Mouse (Mus musculus) embryonic stem cell, embryonic (primary cell): ENCODE data around the gene Pllp.

Experiments
- CTCF ChIA-PET, 4 experiments: fragments of 300-600 bp in 2 of 4; fragments of 350-600 bp in 2 of 4; sonication (Branson Sonifier 250); formaldehyde crosslinking; loops; one replicate each; lab custom pipeline; 2022; ENCODE audit warnings: inconsistent platforms in 2 of 4; lab: Charles Lee
- POLR2A ChIA-PET, 4 experiments: fragments of 300-600 bp in 2 of 4; fragments of 350-600 bp in 2 of 4; sonication (Branson Sonifier 250); formaldehyde crosslinking; loops; one replicate each; lab custom pipeline; 2022; ENCODE audit warnings: antibody characterized with exemption in 4 of 4, inconsistent platforms in 1 of 4; lab: Charles Lee

The Pllp gene

GRCm38 (mm10) chr8:94705581-94706245 is 9.6 kb upstream of the Pllp start:
- ChIA-PET CTCF (interaction anchor here (0.8 to 1.7 kb wide), 7 partner anchors 97 to 212 kb away, joined by 3 to 6 read pairs (median 3); no protein-coding TSS in a partner anchor), POLR2A (interaction anchor here in 3 of 4 experiments (0.8 to 1.3 kb wide), 6 partner anchors 66 to 170 kb away, joined by 3 to 6 read pairs (median 4); partner anchors contain the start of genes Cx3cl1 (in 1 of the 3) and Dok4 (in 1 of the 3))

- CTCF ChIA-PET = interaction anchor here in 3 of 4 experiments (0.7 to 1.5 kb wide), 7 partner anchors 18 to 204 kb away, joined by 3 to 13 read pairs (median 4); no protein-coding TSS in a partner anchor
- POLR2A ChIA-PET = interaction anchor here in 1 of 4 experiments (1.4 to 2.0 kb wide), 2 partner anchors 69 to 110 kb away, joined by 3 to 6 read pairs; no protein-coding TSS in a partner anchor
Observed at GRCm38 (mm10) chr8:94704669-94704984, 8.5 kb upstream of the Pllp start.

GRCm38 (mm10) chr8:94703972-94704668 is 8.0 kb upstream of the Pllp start:
- CTCF ChIA-PET = interaction anchor here (0.5 to 2.3 kb wide), 40 partner anchors 9 to 1302 kb away, joined by 3 to 31 read pairs (median 6); partner anchors contain the start of genes Arl2bp (in 1 of the 4), Fam192a (in 1 of the 4) and Rspry1 (in 1 of the 4)
- POLR2A ChIA-PET = interaction anchor here in 3 of 4 experiments (0.6 to 2.0 kb wide), 7 partner anchors 41 to 604 kb away, joined by 3 to 10 read pairs (median 4); no protein-coding TSS in a partner anchor

DNA sequence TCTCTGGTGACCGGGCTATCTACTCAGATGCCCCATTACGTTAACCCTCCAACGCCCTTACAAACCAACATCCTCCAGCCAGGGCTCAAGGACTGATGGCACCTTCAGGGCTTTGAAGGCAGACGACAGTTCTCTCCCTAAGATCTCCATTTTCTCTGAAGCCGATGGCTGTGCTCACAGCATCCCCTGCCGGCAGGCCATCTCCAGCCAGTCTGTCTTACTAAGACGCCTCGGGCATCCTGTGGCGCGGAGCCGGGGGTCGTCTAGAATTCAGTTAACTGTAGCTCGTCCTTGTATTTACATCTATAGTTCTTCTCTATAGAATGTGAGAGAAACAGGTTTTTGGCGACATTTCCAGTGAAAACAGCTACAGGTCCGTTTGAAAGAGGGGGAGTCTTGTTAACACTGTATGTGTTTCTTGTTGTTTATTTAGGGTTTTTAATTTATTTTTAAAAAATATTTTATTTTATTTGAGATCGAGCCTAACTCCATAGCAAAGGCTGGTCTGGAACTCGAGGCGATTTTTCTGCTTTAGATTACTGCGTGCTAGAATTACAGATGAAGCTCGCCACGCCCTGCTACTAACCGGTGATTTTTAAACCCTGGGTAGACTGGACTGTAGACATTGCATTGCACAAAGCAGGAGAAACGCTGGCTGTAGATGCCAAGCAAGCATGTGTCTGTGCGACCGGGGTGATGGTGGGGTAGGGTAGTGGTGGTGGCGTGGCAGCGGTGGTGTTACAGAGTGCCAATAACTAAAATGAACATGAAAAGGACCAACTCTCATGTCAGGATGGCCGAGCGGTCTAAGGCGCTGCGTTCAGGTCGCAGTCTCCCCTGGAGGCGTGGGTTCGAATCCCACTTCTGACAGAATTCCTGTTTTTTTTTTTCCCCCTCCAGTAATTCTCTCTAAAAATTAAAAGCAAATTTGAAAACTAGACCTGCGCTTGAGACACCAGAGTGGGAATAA is 7.1 kb upstream of the Pllp start:
- CTCF ChIA-PET = interaction anchor here (0.5 to 2.3 kb wide), 48 partner anchors 8 to 1303 kb away, joined by 3 to 31 read pairs (median 5); partner anchors contain the start of genes Arl2bp (in 1 of the 4), Cpne2 (in 1 of the 4), Fam192a (in 1 of the 4) and Rspry1 (in 1 of the 4)

DNA sequence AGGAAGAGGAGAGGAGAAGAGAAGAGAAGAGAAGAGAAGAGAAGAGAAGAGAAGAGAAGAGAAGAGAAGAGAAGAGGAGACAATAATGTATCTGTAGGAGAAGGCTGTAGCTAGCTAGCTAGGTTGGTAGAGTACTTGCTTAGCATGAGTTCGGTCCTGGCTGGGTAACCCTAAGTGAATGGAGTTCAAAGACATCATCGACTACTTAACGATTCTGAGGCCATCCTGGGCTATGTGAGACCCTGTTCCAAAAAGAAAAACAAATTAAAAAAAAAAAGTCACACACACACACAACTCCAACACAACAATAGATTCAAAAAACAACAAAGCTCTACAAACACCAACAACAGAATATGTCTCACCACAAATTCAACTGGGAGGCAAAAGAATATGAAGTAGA is 6.1 kb upstream of the Pllp start:
- CTCF ChIA-PET = interaction anchor here (0.6 to 2.3 kb wide), 13 partner anchors 99 to 371 kb away, joined by 3 to 31 read pairs (median 5); partner anchors contain the start of gene Cpne2 (in 1 of the 4)
- POLR2A ChIA-PET = interaction anchor here in 3 of 4 experiments (0.7 to 1.6 kb wide), 6 partner anchors 72 to 215 kb away, joined by 3 to 4 read pairs (median 3); partner anchors contain the start of genes Fam192a (in 1 of the 3) and Rspry1 (in 1 of the 3)

More for the DNA sequence above, 7.1 kb upstream of the Pllp start:
- POLR2A ChIA-PET = interaction anchor here in 3 of 4 experiments (0.6 to 2.0 kb wide), 13 partner anchors 10 to 453 kb away, joined by 3 to 10 read pairs (median 4); no protein-coding TSS in a partner anchor

DNA sequence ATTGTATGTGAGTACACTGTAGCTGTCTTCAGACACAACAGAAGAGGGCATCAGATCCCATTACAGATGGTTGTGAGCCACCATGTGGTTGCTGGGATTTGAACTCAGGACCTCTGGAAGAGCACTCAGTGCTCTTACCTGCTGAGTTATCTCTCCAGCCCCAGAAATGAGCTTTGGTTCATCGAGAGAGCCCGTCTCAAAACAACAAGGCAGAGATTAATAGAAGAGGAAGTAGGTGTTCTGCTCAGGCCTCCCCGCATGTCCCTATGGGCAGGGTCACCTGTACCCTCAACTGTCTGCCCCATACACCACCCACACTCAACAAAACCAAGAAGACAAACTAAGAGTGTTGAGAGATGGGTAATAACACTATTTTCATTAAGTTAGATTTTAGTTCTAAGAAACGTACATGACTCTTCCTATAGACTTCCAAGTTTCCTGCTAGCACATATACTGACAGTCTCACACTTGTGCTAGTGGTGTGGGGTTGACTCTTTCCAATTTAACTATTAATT is 4.4 kb upstream of the Pllp start:
- ChIA-PET CTCF (interaction anchor here in 3 of 4 experiments (0.7 to 3.0 kb wide), 3 partner anchors 72 to 303 kb away, joined by 3 to 12 read pairs (median 4); partner anchors contain the start of gene Cx3cl1 (in 1 of the 3)), POLR2A (interaction anchor here in 1 of 4 experiments (1.1 to 1.3 kb wide), 2 partner anchors 9 to 179 kb away, joined by 3 to 5 read pairs; no protein-coding TSS in a partner anchor)

DNA sequence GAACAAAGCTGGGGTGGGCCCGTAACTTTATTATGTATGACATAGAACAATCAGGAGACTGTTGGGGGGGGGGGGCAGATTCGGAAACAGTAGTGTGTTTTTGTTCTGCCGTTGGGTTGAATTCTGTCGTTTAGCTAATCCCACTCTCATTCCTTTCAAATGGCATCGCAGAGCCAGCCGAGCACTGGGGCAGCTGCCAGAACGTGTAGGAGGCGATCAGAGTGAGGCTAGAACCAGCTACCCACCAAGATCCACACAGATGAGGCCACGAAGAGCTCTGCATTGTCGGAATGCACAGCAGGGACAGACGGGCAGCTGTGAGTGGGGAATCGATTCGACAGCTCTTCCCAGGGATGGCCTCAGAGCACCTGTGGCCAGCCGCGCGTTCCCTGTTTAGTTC is 3.3 kb upstream of the Pllp start:
- ChIA-PET POLR2A (interaction anchor here (0.6 to 1.6 kb wide), 19 partner anchors 8 to 908 kb away, joined by 3 to 5 read pairs (median 3); partner anchors contain the start of genes Bbs2 (in 1 of the 4), Ciapin1 (in 1 of the 4) and Coq9 (in 1 of the 4)), CTCF (interaction anchor here (0.5 to 3.0 kb wide), 15 partner anchors 18 to 217 kb away, joined by 3 to 12 read pairs (median 4); partner anchors contain the start of gene Cx3cl1 (in 1 of the 4))

- ChIA-PET CTCF (interaction anchor here in 1 of 4 experiments (1.6 kb wide), 1 partner anchor 117 kb away, joined by 4 read pairs; no protein-coding TSS in a partner anchor), POLR2A (interaction anchor here in 2 of 4 experiments (0.6 to 1.6 kb wide), 3 partner anchors 80 to 125 kb away, joined by 3 read pairs; no protein-coding TSS in a partner anchor)
Observed at GRCm38 (mm10) chr8:94697956-94698355, 1.9 kb upstream of the Pllp start.

DNA sequence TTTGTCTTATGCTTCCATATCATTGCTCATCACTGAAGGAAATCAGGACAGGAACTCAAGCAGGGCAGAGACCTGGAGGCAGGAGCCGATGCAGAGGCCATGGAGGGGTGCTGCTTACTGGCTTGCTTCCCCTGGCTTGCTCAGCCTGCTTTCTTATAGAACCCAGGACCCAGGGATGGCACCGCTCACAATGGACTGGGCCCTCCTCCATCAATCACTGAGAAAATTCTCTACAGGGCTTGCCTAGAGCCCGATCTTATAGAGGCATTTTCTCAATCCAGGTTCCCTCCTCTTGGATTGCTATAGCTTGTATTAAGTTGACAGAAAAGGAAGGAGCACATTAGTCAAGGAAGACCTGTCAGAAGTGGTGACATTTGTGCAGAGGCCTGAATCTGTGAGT is 488 bp upstream of the Pllp start:
- ChIA-PET POLR2A (interaction anchor here in 1 of 4 experiments (0.5 to 1.2 kb wide), 2 partner anchors 21 to 76 kb away, joined by 3 read pairs; partner anchors contain the start of gene Cx3cl1), CTCF (interaction anchor here in 2 of 4 experiments (0.6 to 0.7 kb wide), 3 partner anchors 118 to 561 kb away, joined by 3 to 4 read pairs (median 4); no protein-coding TSS in a partner anchor)

DNA sequence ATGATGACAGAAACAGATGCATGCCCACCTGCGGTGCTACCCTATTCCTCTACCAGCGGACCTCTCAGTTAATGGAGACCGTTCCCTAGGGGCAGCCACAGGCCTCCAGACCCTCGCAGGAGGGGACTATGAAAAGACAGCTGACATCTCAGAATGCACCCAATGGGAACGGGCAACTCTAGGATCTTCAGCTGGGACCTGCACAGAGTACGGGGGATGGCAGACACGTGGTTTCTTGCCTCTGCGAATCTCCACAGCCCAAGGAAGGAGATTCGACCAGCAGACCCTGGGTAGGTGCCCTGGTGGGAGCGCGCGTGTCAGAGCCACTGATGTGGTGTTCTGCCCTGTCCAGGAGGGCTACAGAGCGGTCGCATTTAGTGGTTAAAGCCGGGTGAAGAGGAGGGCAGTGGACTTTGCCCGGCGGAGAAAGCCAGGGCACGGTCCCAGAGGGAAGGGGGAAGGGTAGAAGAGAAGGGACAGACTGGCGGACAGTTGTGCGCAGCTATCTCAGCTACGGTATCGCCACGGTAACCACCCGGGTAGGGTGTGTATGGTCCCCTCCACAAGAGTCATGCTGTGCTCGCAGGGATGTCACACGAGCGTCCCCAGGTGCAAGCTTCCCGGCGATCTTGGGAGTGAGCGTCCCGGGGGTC is 611 bp downstream of the Pllp start:
- ChIA-PET POLR2A (interaction anchor here in 2 of 4 experiments (0.5 to 1.8 kb wide), 5 partner anchors 25 to 308 kb away, joined by 3 to 5 read pairs (median 3); partner anchors contain the start of genes Fam192a (in 1 of the 2) and Rspry1 (in 1 of the 2)), CTCF (interaction anchor here in 3 of 4 experiments (0.6 to 1.2 kb wide), 6 partner anchors 8 to 394 kb away, joined by 3 to 4 read pairs (median 4); no protein-coding TSS in a partner anchor)

- POLR2A ChIA-PET = interaction anchor here in 2 of 4 experiments (0.7 to 1.8 kb wide), 4 partner anchors 9 to 308 kb away, joined by 3 to 5 read pairs (median 4); no protein-coding TSS in a partner anchor
- CTCF ChIA-PET = interaction anchor here in 3 of 4 experiments (0.6 to 1.0 kb wide), 3 partner anchors 14 to 550 kb away, joined by 3 read pairs; no protein-coding TSS in a partner anchor
Observed at GRCm38 (mm10) chr8:94694701-94695100, 1.4 kb downstream of the Pllp start.

DNA sequence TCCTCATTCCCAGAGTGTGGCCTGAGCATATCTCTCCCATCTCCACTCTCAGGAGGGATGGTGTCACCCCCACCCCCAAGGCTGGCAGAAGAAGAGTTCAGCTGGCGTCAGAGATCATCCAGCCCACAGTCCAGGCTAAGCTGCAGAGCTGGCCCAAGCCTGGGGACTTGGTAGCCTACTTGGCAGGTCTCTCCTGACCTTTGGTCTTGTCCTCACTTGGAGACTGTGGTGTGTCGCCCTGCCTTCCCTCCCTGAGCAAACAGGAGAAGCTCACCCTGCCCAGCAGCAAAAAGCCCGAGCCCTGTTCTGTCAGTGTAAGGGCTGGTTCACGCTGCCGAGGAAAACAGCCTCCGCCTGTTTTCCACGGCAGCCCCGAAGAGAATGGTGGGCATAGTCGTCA is 10.1 kb downstream of the Pllp start:
- CTCF ChIA-PET = interaction anchor here in 2 of 4 experiments (0.8 to 1.2 kb wide), 2 partner anchors 18 to 194 kb away, joined by 3 to 4 read pairs; no protein-coding TSS in a partner anchor
- POLR2A ChIA-PET = interaction anchor here in 1 of 4 experiments (1.1 to 1.3 kb wide), 2 partner anchors 8 to 19 kb away, joined by 4 read pairs; partner anchors contain the start of gene Arl2bp

GRCm38 (mm10) chr8:94684287-94684686 is 11.8 kb downstream of the Pllp start:
- CTCF ChIA-PET = no interaction called here
- POLR2A ChIA-PET = interaction anchor here in 1 of 4 experiments (1.0 to 1.3 kb wide), 2 partner anchors 11 to 173 kb away, joined by 3 to 6 read pairs; no protein-coding TSS in a partner anchor

- POLR2A ChIA-PET = interaction anchor here in 1 of 4 experiments (1.3 kb wide), 1 partner anchor 10 kb away, joined by 6 read pairs; no protein-coding TSS in a partner anchor
- CTCF ChIA-PET = interaction anchor here in 2 of 4 experiments (0.5 to 0.7 kb wide), 3 partner anchors 132 to 340 kb away, joined by 3 to 5 read pairs (median 3); no protein-coding TSS in a partner anchor
Observed at GRCm38 (mm10) chr8:94682732-94683524, 13.2 kb downstream of the Pllp start.
